Mouse (Mus musculus) gastrocnemius, adult 18-20 months (tissue): ENCODE measurements around the gene 9530068E07Rik. TPM values are rescaled to one million over a fixed set of nuclear protein-coding genes. Genes with fewer than 3 reads are reported as not detected.

Source experiments
- DNase-seq: peaks from one replicate; pipeline ENCODE4 v3.0.0; 2021; ENCODE audit warnings: low spot score
- total RNA-seq, 2 experiments: library from RNA; stranded (reverse); gene quantifications; 2 replicates each; pipeline ENCODE4 v1.2.3; 2021

The 9530068E07Rik gene
- total RNA-seq, 2 experiments from 2014 or later: 41.5 to 45.8 TPM

DNA sequence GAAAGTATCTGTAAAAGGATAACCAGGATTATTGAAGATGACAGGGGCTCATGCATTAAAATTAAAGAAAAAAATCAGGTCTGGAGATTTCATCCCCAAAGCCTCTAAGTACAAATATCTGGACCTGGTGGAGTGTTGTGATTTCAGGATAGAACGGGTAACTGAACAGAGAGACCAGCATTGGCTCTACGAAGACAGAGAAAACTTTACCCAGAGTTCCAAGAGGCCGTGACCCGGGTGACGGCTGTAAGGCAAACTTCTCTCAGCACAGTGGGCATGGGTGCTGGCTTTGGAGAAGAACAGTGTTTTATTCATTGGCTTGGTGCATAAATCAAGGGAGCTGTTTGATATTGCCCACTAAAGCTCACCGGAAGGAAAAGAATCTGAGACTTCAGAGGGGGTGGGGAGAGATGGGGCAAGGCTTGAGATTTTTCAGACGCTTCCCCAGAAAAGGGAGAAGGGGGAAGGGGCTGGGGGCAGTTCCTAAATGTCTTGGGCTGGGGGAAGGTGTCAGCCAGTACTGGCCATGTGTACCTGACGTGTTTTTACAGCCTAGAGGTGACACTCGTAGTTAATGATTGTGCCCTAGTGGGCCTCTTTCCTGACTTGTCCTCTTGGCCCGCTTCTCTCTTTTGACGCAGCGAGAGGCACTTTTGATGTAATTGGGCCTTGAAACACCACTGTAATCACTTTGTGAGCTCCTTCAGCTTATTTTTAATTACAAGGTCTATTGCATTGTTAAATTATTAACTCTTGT is 24.2 kb downstream of the 9530068E07Rik start:
- no peak for DNase-seq

DNA sequence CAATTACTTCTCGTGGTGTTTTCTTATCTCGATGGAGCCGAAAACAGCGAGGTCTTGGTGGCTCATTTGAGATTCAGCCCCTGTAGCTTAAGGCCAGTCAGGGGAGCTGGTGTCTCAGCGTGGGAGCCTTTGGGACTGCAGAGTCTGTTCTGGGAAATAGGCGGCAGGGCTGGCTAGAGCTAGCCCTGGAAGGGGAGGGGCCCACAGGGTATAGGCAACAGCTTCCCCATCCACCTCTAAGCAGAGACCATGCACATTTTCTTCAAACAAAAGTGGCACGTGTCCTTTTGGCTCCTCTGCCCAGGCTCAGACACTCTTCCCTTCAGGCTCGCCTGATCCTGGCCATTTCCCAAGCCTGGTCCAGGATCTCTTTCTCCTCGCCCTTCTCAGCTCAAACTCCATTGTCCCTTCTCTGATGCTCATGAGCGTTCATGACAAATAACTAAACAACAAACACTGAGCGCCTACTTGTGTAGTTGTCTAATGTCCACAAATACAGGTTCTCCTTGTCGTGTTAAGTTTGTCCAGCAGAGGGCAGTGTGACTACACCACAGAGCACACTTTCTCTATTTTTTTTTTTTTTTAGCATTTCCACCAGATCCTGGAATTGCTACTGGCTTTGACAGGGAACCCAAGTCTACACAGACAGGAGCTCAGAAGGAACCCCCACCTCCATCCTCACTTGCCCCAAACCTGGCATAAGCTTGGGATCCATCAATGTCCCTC is 25.0 kb downstream of the 9530068E07Rik start:
- DNase-seq: peak; percentile 45

DNA sequence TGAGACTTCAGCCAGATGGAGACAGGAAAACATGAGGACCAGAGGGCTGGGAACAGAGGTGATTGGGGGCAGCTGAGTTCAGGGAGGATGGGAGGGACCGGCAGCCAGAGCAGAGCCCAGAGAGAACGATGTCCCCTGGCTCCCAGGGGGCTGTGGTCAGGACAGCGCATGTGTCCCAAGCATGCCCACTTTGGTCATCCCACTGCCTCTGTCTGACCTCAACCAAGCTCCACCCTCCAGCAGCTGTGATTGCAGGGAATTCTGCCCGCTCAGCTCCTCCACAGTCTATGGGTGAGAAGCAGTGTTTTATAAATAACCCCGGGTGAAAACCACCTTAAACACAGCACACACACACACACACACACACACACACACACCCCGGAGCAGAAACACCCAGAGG is 33.2 kb downstream of the 9530068E07Rik start:
- no peak for DNase-seq

DNA sequence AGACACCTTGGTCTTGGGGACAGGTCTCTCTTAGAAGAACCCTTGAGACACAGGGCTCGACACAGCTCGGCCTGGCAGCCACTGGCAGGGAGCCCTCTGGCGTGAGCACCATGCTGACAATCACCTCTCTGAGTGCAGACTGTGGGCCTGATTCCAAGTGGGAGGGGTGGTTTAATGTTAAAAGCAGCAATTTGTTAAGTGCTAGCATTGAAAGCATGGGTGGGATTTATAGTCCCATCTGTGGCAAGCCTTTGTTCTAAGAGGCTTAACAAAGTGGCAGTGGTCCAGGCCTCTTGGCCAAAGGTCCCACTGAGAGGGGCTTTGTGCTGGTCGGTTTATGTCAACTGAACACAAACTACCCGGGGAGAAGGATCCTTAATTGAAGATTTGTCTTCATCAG is 35.4 kb downstream of the 9530068E07Rik start:
- no peak for DNase-seq

DNA sequence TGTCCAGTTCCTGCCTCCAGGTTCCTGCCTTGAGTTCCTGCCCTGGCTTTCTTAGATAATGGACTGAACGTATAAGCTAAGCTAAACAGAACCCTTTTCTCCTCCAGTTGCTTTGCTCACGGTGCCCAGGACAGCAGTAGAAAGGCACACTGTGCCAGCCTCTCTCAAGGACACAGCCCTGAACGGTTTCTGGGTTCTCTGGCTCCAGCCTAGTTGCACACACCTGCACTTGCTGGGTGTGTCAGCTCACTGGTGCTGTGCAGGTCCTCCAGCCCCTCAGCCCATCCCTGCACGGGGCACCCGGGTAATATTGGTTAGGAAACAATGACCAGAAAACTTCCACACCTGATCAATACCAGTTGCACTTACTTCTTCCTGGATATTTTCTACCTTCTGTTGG is 35.9 kb downstream of the 9530068E07Rik start:
- no peak for DNase-seq

DNA sequence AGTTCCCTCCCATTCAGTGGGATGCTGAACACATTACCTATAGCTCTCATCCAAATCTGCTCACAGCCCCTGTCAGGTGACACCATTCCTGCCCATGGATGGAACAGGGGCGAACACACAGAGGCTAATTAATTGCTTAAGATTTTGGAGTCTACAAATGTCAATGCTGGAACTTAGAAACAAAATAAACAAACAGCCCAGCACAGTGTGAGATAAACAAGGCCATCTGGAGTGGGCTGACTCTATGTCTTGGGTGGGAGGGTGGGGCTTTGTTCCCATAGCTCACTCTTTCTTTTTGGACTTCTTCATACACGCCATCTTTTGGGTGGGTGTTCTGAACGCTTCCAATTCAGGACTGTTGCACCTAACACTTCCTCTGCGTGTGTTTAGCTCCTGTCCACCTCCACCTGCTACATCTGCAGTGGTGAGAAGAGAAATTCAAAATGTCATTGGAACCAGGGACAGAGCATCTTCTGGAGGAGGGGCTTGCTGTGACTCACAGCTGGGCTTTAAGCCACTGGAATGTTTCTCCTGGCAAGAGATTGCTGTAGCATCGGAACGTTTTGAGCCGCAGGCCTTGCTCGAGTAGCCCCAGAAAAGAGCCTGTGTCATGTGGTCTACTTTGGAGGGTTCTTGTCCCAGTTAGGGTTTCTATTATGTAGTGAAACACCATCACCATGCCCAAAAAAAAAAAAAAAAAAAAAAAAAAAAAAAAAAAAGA is 37.0 kb downstream of the 9530068E07Rik start:
- DNase-seq: no peak

DNA sequence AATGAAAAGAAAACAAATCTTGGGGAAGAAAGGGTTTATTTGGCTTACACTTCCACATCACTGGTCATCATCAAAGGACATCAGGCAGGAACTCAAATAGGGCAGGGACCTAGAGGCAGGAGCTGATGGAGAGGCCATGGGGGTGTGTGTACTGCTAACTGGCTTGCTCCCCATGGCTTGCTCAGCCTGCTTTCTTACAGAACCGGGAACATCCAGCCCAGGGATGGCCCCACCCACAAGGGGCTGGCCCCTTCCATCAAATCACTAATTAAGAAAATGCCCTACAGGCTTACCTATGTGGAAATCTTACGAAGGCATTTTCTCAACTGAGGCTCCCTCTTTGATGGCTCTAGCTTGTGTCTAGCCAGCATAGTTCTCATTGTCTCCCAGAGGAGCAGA is 37.6 kb downstream of the 9530068E07Rik start:
- no peak for DNase-seq

DNA sequence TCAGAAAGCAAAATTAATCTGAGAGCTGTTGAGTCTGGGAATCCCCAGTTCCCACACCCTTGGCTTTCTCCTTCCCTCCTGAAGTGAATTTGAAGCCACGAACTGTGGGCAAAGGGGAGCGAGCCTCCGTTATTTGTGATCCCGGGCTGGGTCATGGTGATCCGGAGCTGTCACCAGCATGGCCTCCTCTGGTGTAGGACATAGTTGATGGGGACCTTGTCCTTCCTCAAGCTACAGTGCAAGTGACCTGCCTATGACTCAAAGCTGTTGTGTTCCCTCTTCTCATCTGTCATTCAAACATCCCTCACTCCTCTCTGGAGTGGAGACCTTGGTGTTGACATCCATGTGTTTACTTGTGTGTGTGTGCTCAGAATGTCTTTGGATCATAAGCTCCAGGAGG is 39.2 kb downstream of the 9530068E07Rik start:
- DNase-seq: no peak

DNA sequence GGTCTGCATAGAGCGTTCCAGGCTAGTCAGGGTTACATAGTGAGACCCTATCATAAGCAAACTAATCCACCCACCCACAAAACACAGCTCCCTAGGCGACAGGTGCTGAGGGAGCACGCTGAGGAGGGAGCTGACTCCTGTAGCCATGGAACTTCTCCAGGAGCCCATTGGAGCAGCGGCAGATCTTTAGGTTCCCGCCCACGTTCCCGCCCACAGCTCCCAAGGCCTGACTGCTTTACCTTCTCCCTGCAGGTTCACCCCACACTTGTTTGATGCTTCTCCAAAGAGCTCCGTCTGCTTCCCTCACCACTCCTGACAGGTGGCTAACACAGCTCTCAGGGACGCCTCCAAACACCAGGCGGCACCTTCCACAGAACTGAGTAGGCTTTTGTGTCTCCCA is 40.9 kb downstream of the 9530068E07Rik start:
- no peak for DNase-seq

DNA sequence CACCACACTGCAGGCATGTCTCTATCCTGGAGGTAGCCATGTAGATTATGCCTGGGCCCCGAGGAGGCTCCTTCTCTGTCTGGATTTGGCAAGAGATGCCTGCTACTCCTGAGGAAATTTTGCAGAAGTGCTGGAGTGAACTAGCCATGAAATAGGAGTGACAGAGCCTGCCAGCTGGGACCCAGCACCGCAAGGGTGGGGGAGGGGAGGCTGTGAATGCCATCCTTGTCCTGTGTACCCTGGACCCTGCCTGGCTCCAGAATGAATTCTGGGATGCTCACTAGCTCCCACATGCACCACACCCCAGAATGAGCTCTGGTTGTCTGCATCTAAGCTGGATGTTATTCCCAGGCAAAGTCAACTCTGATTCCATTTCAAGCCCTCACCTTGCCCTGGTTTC is 44.9 kb downstream of the 9530068E07Rik start:
- no peak for DNase-seq

DNA sequence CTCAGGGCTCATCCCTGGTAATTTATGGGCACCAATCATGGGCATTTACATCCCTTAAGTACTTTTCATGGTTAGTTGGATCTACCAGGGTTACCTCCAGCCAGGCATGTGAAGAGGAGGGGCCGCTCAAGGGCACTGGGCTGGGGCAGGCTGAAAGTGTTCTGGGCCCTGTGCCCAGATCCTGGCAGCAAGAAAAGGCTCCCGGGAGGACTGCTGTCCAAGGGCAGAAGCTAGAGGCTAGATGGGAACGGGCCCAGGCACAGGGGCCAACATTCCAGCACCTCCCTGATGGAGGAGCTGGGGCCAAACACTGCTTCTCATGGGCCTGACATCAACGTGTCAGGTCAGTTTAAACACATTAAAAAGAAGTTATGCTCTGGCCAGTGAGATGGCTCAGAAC is 51.0 kb downstream of the 9530068E07Rik start:
- DNase-seq: peak; percentile 73

DNA sequence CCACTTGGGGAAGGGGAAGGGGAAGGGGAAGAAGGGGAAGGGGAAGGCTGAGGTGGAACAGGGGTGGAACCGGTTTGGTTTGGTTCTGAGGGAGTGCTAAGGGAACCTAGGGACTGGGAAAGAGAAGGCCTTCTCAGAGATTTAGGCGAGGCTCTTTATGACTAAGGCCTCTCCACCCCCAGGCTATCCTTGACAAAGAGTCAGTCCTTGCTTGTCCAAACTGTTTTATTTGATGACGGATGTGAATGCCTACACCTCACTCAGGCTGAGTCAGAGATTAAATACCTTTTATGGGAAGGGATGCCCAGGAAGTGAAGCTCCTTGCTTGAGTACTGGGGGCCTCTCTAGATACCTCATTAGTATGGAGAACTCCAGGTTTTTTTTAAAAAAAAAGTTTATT is 52.8 kb downstream of the 9530068E07Rik start:
- DNase-seq: no peak

DNA sequence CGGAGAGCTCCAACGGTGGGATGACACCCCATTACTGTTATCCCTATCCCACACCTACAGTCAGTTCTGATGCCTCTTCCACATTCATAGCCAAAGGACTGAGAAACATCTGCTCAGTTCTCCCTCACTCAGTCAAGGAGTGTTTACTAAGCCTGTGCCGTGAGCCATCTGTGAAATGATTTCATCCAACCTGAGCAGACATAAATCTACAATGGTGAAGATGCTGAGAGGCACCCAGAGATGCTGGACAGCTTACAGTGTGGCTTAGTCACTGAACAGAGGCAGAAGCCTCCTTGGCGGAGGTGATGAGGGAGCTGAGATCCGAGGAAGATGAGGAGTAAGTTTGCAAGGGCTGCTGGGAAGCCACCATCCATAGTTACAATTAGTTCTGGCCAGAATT is 62.1 kb downstream of the 9530068E07Rik start:
- no peak for DNase-seq

Other genes with a start within 250 kb of the 9530068E07Rik start
- gene Olfr1371, start 182.4 kb upstream of the 9530068E07Rik start, total RNA-seq: not detected
- 100 to 1,000 TPM; 289 to 291 TPM for gene Skp1a, start 164.4 kb upstream of the 9530068E07Rik start, total RNA-seq
- under 1 TPM; 0.23 to 0.50 TPM for gene Tcf7, start 113.4 kb upstream of the 9530068E07Rik start, total RNA-seq
- gene Vdac1, start 35.6 kb upstream of the 9530068E07Rik start, total RNA-seq: 1,000 to 10,000 TPM; 1,411 to 1,472 TPM